Mouse (Mus musculus) heart, adult 8-10 months (tissue): Measurements from ENCODE around the gene Tmem125. TPM values are rescaled to one million over a fixed set of nuclear protein-coding genes. Genes with fewer than 3 reads are reported as not detected.

Source experiments
- total RNA-seq, 4 experiments: library from RNA; stranded (reverse); gene quantifications; 2 replicates each; pipeline ENCODE4 v1.2.4; 2022

The Tmem125 gene
- total RNA-seq, 4 experiments from 2014 or later = 0.12 to 0.23 TPM; not detected in 2

Other genes with a start within 250 kb of the Tmem125 start
- gene Szt2, start 134.8 kb downstream of the Tmem125 start, total RNA-seq = 10 to 100 TPM; 10.3 to 13.0 (median 11.7) TPM
- 10 to 100 TPM; 28.8 to 42.8 (median 36.2) TPM for gene Med8, start 134.7 kb downstream of the Tmem125 start, total RNA-seq
- gene Elovl1, start 116.0 kb downstream of the Tmem125 start, total RNA-seq = 10 to 100 TPM; 14.8 to 17.7 (median 16.2) TPM
- gene Cdc20, start 106.7 kb downstream of the Tmem125 start, total RNA-seq = 1 to 10 TPM in 3 of 4 experiments, under 1 TPM in 1; 0.47 to 1.4 (median 1.0) TPM
- gene Mpl, start 86.5 kb downstream of the Tmem125 start, total RNA-seq = under 1 TPM; 0.41 to 0.97 (median 0.51) TPM
- 10 to 100 TPM; 50.0 to 57.6 (median 56.7) TPM for gene Tie1, start 54.0 kb downstream of the Tmem125 start, total RNA-seq
- gene 2610528J11Rik, start 17.0 kb downstream of the Tmem125 start, total RNA-seq = not detected
- gene Cfap57, start 76.7 kb upstream of the Tmem125 start, total RNA-seq = under 1 TPM in 1 of 4 experiments, not detected in 3; 0.06 TPM
- 10 to 100 TPM; 26.6 to 42.0 (median 37.1) TPM for gene Ebna1bp2, start 76.8 kb upstream of the Tmem125 start, total RNA-seq
- gene Olfr62, start 114.9 kb upstream of the Tmem125 start, total RNA-seq = not detected
- gene Olfr1342, start 148.7 kb upstream of the Tmem125 start, total RNA-seq = not detected
- gene Olfr1341, start 159.5 kb upstream of the Tmem125 start, total RNA-seq = not detected
- not detected for gene Olfr1340, start 176.1 kb upstream of the Tmem125 start, total RNA-seq
- not detected for gene Olfr1339, start 188.1 kb upstream of the Tmem125 start, total RNA-seq
- not detected for gene Olfr1338, start 214.7 kb upstream of the Tmem125 start, total RNA-seq
- not detected for gene Olfr1337, start 238.5 kb upstream of the Tmem125 start, total RNA-seq